Mouse (Mus musculus) liver, embryonic 12.5 days (tissue): Measurements from ENCODE around the gene F830045P16Rik. TPM values are rescaled to one million over a fixed set of nuclear protein-coding genes. Genes with fewer than 3 reads are reported as not detected.

Experiments used
- ATAC-seq: fragments of 200-750 bp; cut with Nextera tagmentation; 2 replicates; pipeline ENCODE4 v1.8.0; 2017; ENCODE audit warnings: moderate number of reproducible peaks, mild to moderate bottlenecking, moderate library complexity
- H3K27ac ChIP-seq: fragments of 300-500 bp; sonication (generic); 2 replicates; pipeline ENCODE4 v1.5.1; 2016; ENCODE audit warnings: mild to moderate bottlenecking
- H3K27me3 ChIP-seq: fragments of 300-500 bp; sonication (generic); replicated peaks from 2 replicates; pipeline ENCODE4 v1.6.1; 2016; ENCODE audit warnings: mild to moderate bottlenecking, moderate library complexity
- H3K36me3 ChIP-seq: fragments of 300-500 bp; sonication (generic); 2 replicates; pipeline ENCODE4 v1.6.1; 2016; ENCODE audit warnings: mild to moderate bottlenecking, moderate library complexity
- H3K4me1 ChIP-seq: fragments of 300-500 bp; sonication (generic); 2 replicates; pipeline ENCODE4 v1.6.1; 2016
- H3K4me2 ChIP-seq: fragments of 300-500 bp; sonication (generic); 2 replicates; pipeline ENCODE4 v1.6.1; 2016; ENCODE audit warnings: mild to moderate bottlenecking, moderate library complexity
- H3K4me3 ChIP-seq: fragments of 300-500 bp; sonication (generic); 2 replicates; pipeline ENCODE4 v1.5.1; 2016; ENCODE audit warnings: mild to moderate bottlenecking, moderate library complexity
- H3K9ac ChIP-seq: fragments of 300-500 bp; sonication (generic); 2 replicates; pipeline ENCODE4 v1.6.1; 2016; ENCODE audit warnings: mild to moderate bottlenecking, moderate library complexity
- H3K9me3 ChIP-seq: fragments of 300-500 bp; sonication (generic); replicated peaks from 2 replicates; pipeline ENCODE4 v1.6.1; 2016; ENCODE audit warnings: mild to moderate bottlenecking, moderate library complexity
- WGBS: fragments of 180-500 bp; shearing (Covaris S2); methylation state at CpG from one replicate; pipeline ENCODE4 v1.1.7; 2016; ENCODE audit not compliant: insufficient replicate concordance; 5-methylcytosine and 5-hydroxymethylcytosine counted together
- polyA plus RNA-seq: library from polyadenylated mRNA; unstranded; fragments of >200 nt; fragmentation: Nextera tagmentation; extraction: Ambion mirVana; gene quantifications from 2 replicates; pipeline ENCODE4 v1.2.1, GENCODE M21; 2016

Gene F830045P16Rik
- polyA plus RNA-seq, 1 experiment from 2014 or later = not detected

DNA sequence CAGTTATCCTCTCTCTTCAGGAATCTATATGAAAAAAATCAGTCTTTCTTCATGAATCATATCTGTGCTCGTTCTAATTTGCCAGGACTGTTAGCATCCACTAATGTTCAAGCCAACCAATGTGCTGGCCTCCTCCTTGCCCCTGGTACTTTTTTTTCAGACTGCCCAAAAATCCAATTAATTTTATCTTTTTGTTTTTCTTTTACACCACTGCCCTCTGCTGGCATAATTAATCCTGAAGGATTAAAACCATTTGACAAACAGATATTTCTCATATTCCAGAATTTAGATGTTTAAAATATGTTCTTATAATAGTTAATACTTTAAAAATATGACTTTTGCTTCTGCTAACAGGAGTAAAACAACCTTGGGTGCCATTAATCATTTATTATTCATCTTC lies 101.2 kb downstream of the F830045P16Rik start:
- H3K36me3 ChIP-seq = no peaks in the 10 kb centered on the region
- ATAC-seq = no peak
- no peaks in the 10 kb centered on the region for H3K9me3 ChIP-seq

DNA sequence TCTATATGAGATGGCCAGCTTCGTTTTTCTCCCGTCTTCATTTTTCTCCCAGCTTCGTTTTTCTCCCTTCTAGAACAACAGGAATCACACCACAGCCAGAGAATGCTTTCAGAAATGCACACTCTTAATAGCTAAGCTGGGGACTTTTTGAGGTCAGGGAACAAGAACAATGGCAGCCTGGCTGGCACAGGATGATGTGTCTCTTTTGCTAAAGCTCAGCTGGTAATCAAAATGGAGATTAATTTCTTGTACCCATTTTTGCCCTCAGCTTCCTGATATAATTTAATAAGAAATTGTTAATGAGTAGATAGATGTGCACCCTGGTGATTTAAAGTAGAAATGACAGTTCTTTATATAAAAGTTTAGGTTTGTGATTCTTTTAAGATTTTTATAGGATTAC lies 112.7 kb downstream of the F830045P16Rik start:
- Histone ChIP-seq H3K4me1 (peaks cover 3% of the 10 kb centered on the region; the same call in 1 of the 2 replicates), H3K27ac (no peak overlapping the region), H3K4me2 (no peak overlapping the region), H3K4me3 (no peak overlapping the region), H3K9me3 (no peaks in the 10 kb centered on the region), H3K27me3 (no peaks in the 10 kb centered on the region), H3K36me3 (no peaks in the 10 kb centered on the region), H3K9ac (no peak overlapping the region)
- ATAC-seq = no peak
- WGBS = 72% methylated on average over 3 of the region's 3 CpGs

More for the DNA sequence above, 101.2 kb downstream of the F830045P16Rik start:
- Histone ChIP-seq H3K27ac (no peak overlapping the region), H3K4me3 (no peak overlapping the region), H3K4me2 (no peak overlapping the region), H3K27me3 (no peaks in the 10 kb centered on the region), H3K9ac (no peak overlapping the region), H3K4me1 (no peaks in the 10 kb centered on the region)
- 46% methylated on average over 1 of the region's 1 CpGs for WGBS

DNA sequence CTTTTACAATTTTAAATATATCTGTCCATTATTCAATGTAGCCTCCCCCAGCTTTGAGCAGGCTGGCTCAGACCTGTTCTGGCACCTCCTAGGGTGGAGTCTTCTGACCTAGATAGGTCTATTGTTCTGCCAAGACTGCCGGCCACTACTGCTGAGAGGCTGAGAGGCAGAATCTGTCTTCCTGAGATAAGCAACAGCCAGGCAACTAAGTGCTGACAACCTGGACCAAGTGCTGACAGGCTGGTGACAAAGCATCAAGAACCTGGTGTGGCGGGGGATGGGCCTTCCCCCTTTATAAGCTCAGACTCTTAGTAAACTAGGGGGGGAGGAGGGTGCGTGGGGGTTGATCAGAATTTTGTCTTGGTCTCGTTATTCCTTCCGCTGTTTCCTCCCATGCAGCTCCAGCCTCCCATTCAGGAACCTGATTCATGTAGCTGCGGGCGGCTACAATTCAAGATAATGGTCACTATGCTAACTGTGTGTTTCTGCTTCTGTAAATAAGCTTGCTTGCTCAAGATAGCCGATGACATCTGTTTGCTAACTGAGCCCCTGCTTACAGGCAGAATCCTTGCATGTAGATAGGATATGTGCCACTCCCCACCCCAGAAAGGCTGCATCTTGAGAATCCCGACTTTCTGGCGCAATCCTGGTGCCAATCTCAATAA lies 115.4 kb downstream of the F830045P16Rik start:
- no peak overlapping the region for H3K4me2 ChIP-seq
- peak; percentile 91 for ATAC-seq
- WGBS = 32% methylated on average over 10 of the region's 10 CpGs
- peaks cover 3% of the 10 kb centered on the region; the same call in 1 of the 2 replicates for H3K4me1 ChIP-seq
- H3K4me3 ChIP-seq = no peak overlapping the region
- H3K27ac ChIP-seq = no peak overlapping the region
- H3K9ac ChIP-seq = no peak overlapping the region
- H3K36me3 ChIP-seq = no peaks in the 10 kb centered on the region
- H3K9me3 ChIP-seq = no peaks in the 10 kb centered on the region
- H3K27me3 ChIP-seq = no peaks in the 10 kb centered on the region

DNA sequence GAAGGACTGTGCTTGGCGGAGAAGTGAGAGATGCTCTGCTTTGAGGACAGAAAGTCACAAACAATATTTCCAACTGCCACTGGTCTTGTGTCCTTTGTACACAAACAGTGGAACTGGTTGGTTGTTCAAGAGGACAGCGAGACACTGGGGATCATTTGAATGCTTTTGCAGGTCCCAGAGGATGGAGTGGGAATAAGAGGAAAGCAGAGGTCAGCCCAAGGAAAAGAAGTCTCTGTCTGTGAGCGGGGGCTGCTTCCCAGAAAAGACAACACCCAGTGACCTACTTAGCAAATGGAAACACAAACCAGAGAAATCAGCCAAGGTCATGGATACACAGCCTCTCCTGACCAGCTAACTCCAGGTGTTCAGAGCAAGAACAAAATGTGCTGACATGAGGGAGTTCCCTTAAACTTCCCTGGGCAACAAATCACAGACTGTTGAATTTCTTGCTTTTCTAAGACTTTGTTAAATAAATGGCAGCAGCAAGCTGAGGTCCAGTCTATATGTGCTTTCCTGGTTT lies 117.0 kb downstream of the F830045P16Rik start:
- Histone ChIP-seq H3K4me3 (no peak overlapping the region), H3K9me3 (no peaks in the 10 kb centered on the region), H3K4me2 (no peak overlapping the region), H3K27ac (no peak overlapping the region), H3K36me3 (no peaks in the 10 kb centered on the region), H3K4me1 (peaks cover 3% of the 10 kb centered on the region; the same call in 1 of the 2 replicates), H3K27me3 (no peaks in the 10 kb centered on the region), H3K9ac (no peak overlapping the region)
- ATAC-seq = no peak
- 79% methylated on average over 3 of the region's 3 CpGs for WGBS

DNA sequence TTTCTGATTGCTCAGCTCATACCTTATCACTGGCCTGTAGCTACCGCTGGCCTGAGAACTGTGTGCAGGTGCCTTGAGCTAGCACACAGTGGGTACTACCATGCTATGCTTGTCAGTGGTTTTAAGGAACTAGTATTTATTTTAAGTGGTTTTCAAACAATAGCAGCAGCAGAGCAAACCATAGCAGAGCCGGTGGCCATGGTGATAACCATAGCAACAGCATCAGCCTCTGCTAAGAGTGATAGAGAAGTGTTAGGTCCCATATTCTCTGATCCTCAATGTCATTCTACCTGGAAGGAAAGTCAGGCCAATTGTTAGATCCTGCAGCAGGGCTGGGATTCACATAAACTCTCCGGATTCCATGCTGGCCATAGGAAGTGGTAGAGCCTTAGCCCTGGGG lies 121.8 kb downstream of the F830045P16Rik start:
- no peak overlapping the region for H3K4me2 ChIP-seq
- no peaks in the 10 kb centered on the region for H3K9me3 ChIP-seq
- H3K36me3 ChIP-seq = no peaks in the 10 kb centered on the region
- H3K27ac ChIP-seq = no peak overlapping the region
- no peaks in the 10 kb centered on the region for H3K4me1 ChIP-seq
- H3K4me3 ChIP-seq = no peak overlapping the region
- no peaks in the 10 kb centered on the region for H3K27me3 ChIP-seq
- H3K9ac ChIP-seq = no peak overlapping the region
- ATAC-seq = no peak
- 68% methylated on average over 3 of the region's 3 CpGs for WGBS

DNA sequence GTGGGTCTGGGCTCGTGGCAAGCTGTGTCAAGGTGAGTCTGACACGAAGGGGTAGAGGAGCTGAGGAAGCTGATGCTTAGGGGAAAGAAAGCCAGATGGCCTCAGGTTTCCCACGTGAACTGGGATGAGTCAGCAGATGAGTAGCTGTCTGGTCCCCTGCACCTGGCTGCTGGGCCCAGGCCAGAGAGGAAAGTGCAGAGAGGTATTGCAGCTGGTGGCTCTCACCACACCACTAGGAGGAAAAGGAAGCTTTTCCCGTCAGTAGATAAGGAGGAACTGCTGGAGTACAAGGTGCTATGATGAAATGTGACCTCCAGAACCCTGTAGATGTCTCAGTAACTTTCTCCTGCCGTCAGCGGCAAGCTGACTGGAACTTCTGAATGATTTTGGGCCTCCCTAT lies 122.9 kb downstream of the F830045P16Rik start:
- no peak overlapping the region for H3K27ac ChIP-seq
- no peak overlapping the region for H3K4me3 ChIP-seq
- 22% methylated on average over 6 of the region's 6 CpGs for WGBS
- H3K9ac ChIP-seq = no peak overlapping the region
- no peak overlapping the region for H3K4me2 ChIP-seq
- H3K27me3 ChIP-seq = no peaks in the 10 kb centered on the region
- ATAC-seq = no peak
- no peaks in the 10 kb centered on the region for H3K36me3 ChIP-seq
- no peaks in the 10 kb centered on the region for H3K4me1 ChIP-seq
- H3K9me3 ChIP-seq = no peaks in the 10 kb centered on the region

DNA sequence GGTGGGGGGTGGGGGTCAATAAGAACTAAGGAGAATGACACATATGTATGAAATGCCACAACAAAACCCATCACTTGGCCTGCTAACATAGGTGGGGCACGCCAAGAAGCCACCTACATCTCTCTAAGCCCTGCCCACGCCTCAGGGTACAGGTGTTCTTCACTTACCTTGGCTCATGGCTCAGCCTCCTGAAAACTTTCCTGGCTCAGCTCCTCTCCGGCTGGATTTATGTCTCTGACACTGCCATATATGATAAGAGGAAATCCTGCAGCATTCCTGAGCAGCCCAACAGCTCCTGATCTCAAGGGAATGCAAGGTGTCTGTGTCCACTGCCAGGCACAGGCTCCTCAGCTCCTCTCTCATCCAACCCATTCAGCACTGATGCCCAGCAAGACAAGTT lies 124.8 kb downstream of the F830045P16Rik start:
- Histone ChIP-seq H3K9ac (no peak overlapping the region), H3K9me3 (no peaks in the 10 kb centered on the region), H3K4me2 (no peak overlapping the region), H3K27me3 (no peaks in the 10 kb centered on the region), H3K27ac (no peak overlapping the region), H3K4me3 (no peak overlapping the region), H3K4me1 (peaks cover 5% of the 10 kb centered on the region), H3K36me3 (no peaks in the 10 kb centered on the region)
- WGBS = 47% methylated on average over 3 of the region's 3 CpGs
- no peak for ATAC-seq

DNA sequence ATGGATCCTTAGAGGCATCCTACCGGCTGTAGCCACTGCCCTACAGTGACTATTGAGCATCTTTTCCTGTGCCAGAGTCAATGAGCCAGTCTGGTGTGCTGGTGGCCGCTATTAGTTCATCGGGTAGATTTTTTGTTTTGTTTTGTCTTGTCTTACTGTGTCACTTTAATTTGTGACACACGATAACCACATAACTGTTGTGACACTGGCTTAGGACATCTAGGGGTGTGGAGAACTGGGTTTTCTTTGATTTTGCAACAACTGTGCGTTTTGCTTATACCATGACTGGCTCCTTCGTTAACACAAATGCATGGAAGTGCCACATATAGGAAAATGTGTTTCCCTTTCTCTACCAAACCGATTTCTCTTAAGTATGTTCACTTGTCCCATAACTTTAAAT lies 126.1 kb downstream of the F830045P16Rik start:
- Histone ChIP-seq H3K36me3 (no peaks in the 10 kb centered on the region), H3K27ac (no peak overlapping the region), H3K9me3 (no peaks in the 10 kb centered on the region), H3K4me3 (no peak overlapping the region), H3K4me2 (no peak overlapping the region), H3K9ac (no peak overlapping the region), H3K4me1 (peaks cover 5% of the 10 kb centered on the region), H3K27me3 (no peaks in the 10 kb centered on the region)
- WGBS = 76% methylated on average over 7 of the region's 7 CpGs
- no peak for ATAC-seq

DNA sequence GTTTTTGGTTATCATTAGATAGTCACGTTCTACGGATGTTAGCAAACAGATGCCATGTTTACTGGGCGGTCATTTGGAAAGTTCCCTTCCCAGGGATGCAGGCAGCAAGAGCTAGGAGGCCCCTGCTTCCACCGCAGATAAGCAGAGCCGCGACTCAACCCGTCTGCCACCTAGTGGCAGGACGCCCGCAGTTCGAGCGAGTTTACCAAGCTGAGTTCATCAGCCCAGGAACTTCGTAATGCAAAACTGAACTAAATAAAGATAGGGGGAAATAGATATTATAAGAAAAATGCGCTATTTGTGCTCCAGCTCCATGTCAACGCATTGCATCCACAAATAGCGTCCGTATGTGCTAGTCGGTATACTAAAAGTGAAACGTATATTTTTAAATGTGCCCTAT lies 127.9 kb downstream of the F830045P16Rik start:
- H3K27ac ChIP-seq = no peak overlapping the region
- no peak overlapping the region for H3K4me3 ChIP-seq
- H3K9me3 ChIP-seq = no peaks in the 10 kb centered on the region
- 17% methylated on average over 18 of the region's 18 CpGs for WGBS
- no peak overlapping the region for H3K9ac ChIP-seq
- no peak overlapping the region for H3K4me2 ChIP-seq
- ATAC-seq = no peak
- no peaks in the 10 kb centered on the region for H3K36me3 ChIP-seq
- no peaks in the 10 kb centered on the region for H3K27me3 ChIP-seq
- H3K4me1 ChIP-seq = peaks cover 5% of the 10 kb centered on the region

Other genes starting within 250 kb of the F830045P16Rik start
- gene Ckap2l, start 239.4 kb downstream of the F830045P16Rik start, polyA plus RNA-seq = 31.6 and 36.3 TPM in 2 replicates
- gene Il1a, start 226.6 kb downstream of the F830045P16Rik start, polyA plus RNA-seq = 2.8 and 3.7 TPM in 2 replicates
- 0.38 and 0.44 TPM in 2 replicates for gene Il1b, start 165.5 kb downstream of the F830045P16Rik start, polyA plus RNA-seq
- 20.7 and 22.6 TPM in 2 replicates for gene Sirpa, start 56.2 kb upstream of the F830045P16Rik start, polyA plus RNA-seq
- gene Pdyn, start 163.2 kb upstream of the F830045P16Rik start, polyA plus RNA-seq = 0.05 and 0.13 TPM in 2 replicates